Mouse (Mus musculus) midbrain, postnatal 0 days (tissue): Measurements from ENCODE around the gene Sass6. TPM values are rescaled to one million over a fixed set of nuclear protein-coding genes. Genes with fewer than 3 reads are reported as not detected.
A peak's percentile ranks its signal among the peaks of the same experiment; 100 is the strongest.
"Not testable (repeated sequence)": the region's sequence is repeated elsewhere in the genome, so short reads cannot be mapped to it uniquely, and the experiment has no call there.

ENCODE experiments used
- ATAC-seq: fragments of 200-750 bp; cut with Nextera tagmentation; 2 replicates; pipeline ENCODE4 v1.8.0; 2017; ENCODE audit warnings: moderate number of reproducible peaks, mild to moderate bottlenecking, moderate TSS enrichment, moderate library complexity; ENCODE audit not compliant: low FRiP score
- DNase-seq: peaks from one replicate; pipeline ENCODE4 v3.0.0-alpha.2; 2015; ENCODE audit warnings: low spot score
- H3K27ac ChIP-seq: fragments of 300-500 bp; sonication (generic); 2 replicates; pipeline ENCODE4 v1.5.1; 2014; ENCODE audit warnings: low read depth, mild to moderate bottlenecking, low read length, mixed read lengths
- H3K27me3 ChIP-seq: fragments of 300-500 bp; sonication (generic); 2 replicates; pipeline ENCODE4 v1.6.1; 2014; ENCODE audit warnings: low read length, control low read depth, mixed read lengths; ENCODE audit not compliant: insufficient read depth
- H3K36me3 ChIP-seq: fragments of 300-500 bp; sonication (generic); 2 replicates; pipeline ENCODE4 v1.6.1; 2014; ENCODE audit warnings: low read length, control low read depth, mixed read lengths; ENCODE audit not compliant: insufficient read depth
- H3K4me1 ChIP-seq: fragments of 300-500 bp; sonication (generic); 2 replicates; pipeline ENCODE4 v1.6.1; 2014; ENCODE audit warnings: mild to moderate bottlenecking, control low read depth, antibody characterized with exemption, low read length, mixed read lengths; ENCODE audit not compliant: insufficient read depth
- H3K4me2 ChIP-seq: fragments of 300-500 bp; sonication (generic); 2 replicates; pipeline ENCODE4 v1.6.1; 2014; ENCODE audit warnings: low read depth, mild to moderate bottlenecking, low read length, mixed read lengths; ENCODE audit not compliant: poor library complexity, severe bottlenecking
- H3K4me3 ChIP-seq: fragments of 300-500 bp; sonication (generic); 2 replicates; pipeline ENCODE4 v1.5.1; 2014; ENCODE audit warnings: low read depth, mild to moderate bottlenecking, low read length, moderate library complexity
- H3K9ac ChIP-seq: fragments of 300-500 bp; sonication (generic); replicated peaks from 2 replicates; pipeline ENCODE4 v1.6.1; 2014; ENCODE audit warnings: mild to moderate bottlenecking, low read length, moderate library complexity, mixed read lengths; ENCODE audit not compliant: poor library complexity, severe bottlenecking
- H3K9me3 ChIP-seq: fragments of 300-500 bp; sonication (generic); 2 replicates; pipeline ENCODE4 v1.6.1; 2016; ENCODE audit warnings: low read length, control low read depth
- CTCF ChIP-seq: IDR thresholded peaks from 2 replicates; pipeline ENCODE4 v1.5.1; 2016; ENCODE audit warnings: antibody characterized with exemption, mild to moderate bottlenecking
- WGBS: fragments of 180-500 bp; shearing (Covaris S2); extraction: QIAGEN DNeasy Blood & Tissue Kit; methylation state at CpG from one replicate; pipeline ENCODE4 v1.1.7; 2014; 5-methylcytosine and 5-hydroxymethylcytosine counted together
- polyA plus RNA-seq: library from polyadenylated mRNA; unstranded; fragments of >200 nt; fragmentation: Nextera tagmentation; extraction: Ambion mirVana; gene quantifications from 2 replicates; pipeline ENCODE4 v1.2.1, GENCODE M21; 2015
- total RNA-seq: library from RNA; depleted of rRNA; stranded (reverse); fragments of >200 nt; gene quantifications from 2 replicates; pipeline ENCODE4 v1.2.3, GENCODE M21; 2014; rRNA removed

Sass6 gene
- total and polyA plus RNA-seq, 2 experiments from 2014 or later, result 5.3 to 9.2 TPM

- Histone ChIP-seq H3K36me3 (no peaks in the 10 kb centered on the region), H3K4me2 (peak within 1 kb of the TSS; percentile 64), H3K27ac (peak within 1 kb of the TSS; percentile 90), H3K9me3 (no peaks in the 10 kb centered on the region), H3K4me1 (no peaks in the 10 kb centered on the region), H3K27me3 (no peaks in the 10 kb centered on the region), H3K9ac (peak within 1 kb of the TSS; percentile 94), H3K4me3 (peak within 1 kb of the TSS; percentile 93)
- DNase-seq (peak; percentile 96), ATAC-seq (peak; percentile 98)
- under 1% methylated on average over 30 of the region's 39 CpGs for WGBS
- TF ChIP-seq CTCF, result no peak
These were observed 67.7 kb downstream of the Sass6 start, which contains the start of gene Mfsd14a for GRCm38 (mm10) chr3:116662463-116662863. TSS of gene Mfsd14a (minus strand) at chr3:116662677.

- WGBS, result 96% methylated on average over 9 of the region's 9 CpGs
- not testable (repeated sequence) for ATAC-seq, H3K27me3 ChIP-seq, H3K27ac ChIP-seq, DNase-seq, H3K4me3 ChIP-seq, H3K4me2 ChIP-seq, H3K9ac ChIP-seq, H3K36me3 ChIP-seq, H3K4me1 ChIP-seq, H3K9me3 ChIP-seq
These were observed 69.5 kb downstream of the Sass6 start for GRCm38 (mm10) chr3:116664281-116664680.

Other genes starting within 250 kb of the Sass6 start
- 3.1 and 3.2 TPM in 2 replicates for gene Cdc14a, start 170.9 kb upstream of the Sass6 start, total RNA-seq
- 1.6 and 2.2 TPM in 2 replicates for gene Cdc14a, start 170.9 kb upstream of the Sass6 start, polyA plus RNA-seq
- 109 TPM in 2 replicates for gene Rtca, start 86.8 kb upstream of the Sass6 start, total RNA-seq
- gene Rtca, start 86.8 kb upstream of the Sass6 start, polyA plus RNA-seq, result 134 and 146 TPM in 2 replicates
- 12.9 and 16.3 TPM in 2 replicates for gene Dbt, start 81.9 kb upstream of the Sass6 start, total RNA-seq
- gene Dbt, start 81.9 kb upstream of the Sass6 start, polyA plus RNA-seq, result 9.2 and 10.3 TPM in 2 replicates
- not detected in 2 replicates for gene Lrrc39, start 32.0 kb upstream of the Sass6 start, total RNA-seq
- 0.22 and 0.23 TPM in 2 replicates for gene Lrrc39, start 32.0 kb upstream of the Sass6 start, polyA plus RNA-seq
- 12.2 and 14.0 TPM in 2 replicates for gene Trmt13, start 19.6 kb downstream of the Sass6 start, total RNA-seq
- 22.1 and 23.4 TPM in 2 replicates for gene Trmt13, start 19.6 kb downstream of the Sass6 start, polyA plus RNA-seq
- 44.7 and 51.1 TPM in 2 replicates for gene Mfsd14a, start 67.7 kb downstream of the Sass6 start, total RNA-seq
- 49.4 and 50.6 TPM in 2 replicates for gene Mfsd14a, start 67.7 kb downstream of the Sass6 start, polyA plus RNA-seq
- not detected in 2 replicates for gene Gm43191, start 86.3 kb downstream of the Sass6 start, total RNA-seq
- not detected in 2 replicates for gene Gm43191, start 86.3 kb downstream of the Sass6 start, polyA plus RNA-seq
- 18.9 and 23.9 TPM in 2 replicates for gene Slc35a3, start 117.8 kb downstream of the Sass6 start, total RNA-seq
- 5.4 and 6.2 TPM in 2 replicates for gene Slc35a3, start 117.8 kb downstream of the Sass6 start, polyA plus RNA-seq
- 18.9 and 19.6 TPM in 2 replicates for gene Agl, start 213.2 kb downstream of the Sass6 start, total RNA-seq
- gene Agl, start 213.2 kb downstream of the Sass6 start, polyA plus RNA-seq, result 8.9 and 12.5 TPM in 2 replicates